Mouse (Mus musculus): ENCODE measurements at regions not wholly inside any gene's neighbourhood (a gene's known extent, or its start where the extent isn't known, plus 50 kb on each side); places are given as distances from the start of the nearest gene placed in this dataset.

GRCm38 (mm10) chr8:40186715-40187583 is 487.9 kb upstream of the Adam24 start:
- DNase-seq (ENCODE audit: low spot score): no peak

- no peak for DNase-seq (ENCODE audit: low spot score)
Observed at GRCm38 (mm10) chr8:40187584-40187934, 487.3 kb upstream of the Adam24 start.

GRCm38 (mm10) chr8:40192266-40192665 is 482.6 kb upstream of the Adam24 start:
- no peak for DNase-seq (ENCODE audit: low spot score)

DNA sequence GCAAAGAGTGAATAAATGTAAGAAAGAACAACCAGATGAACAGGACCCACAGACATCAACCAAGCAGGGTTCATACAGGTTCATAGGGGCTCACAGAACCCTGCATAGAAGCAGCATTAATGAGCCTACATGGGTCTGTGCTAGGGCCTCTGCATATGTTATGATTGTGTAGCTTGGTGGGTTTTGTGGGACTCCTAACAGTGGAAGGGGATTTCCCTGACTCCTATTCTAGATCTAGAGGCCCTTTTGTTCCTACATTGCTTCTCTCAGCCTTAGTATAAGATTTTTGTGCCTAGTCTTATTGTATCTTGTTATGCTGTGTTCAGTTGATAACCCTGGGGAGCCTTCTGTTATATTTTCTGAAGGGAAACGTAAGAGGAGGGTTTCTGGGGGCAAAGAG is 481.7 kb upstream of the Adam24 start:
- DNase-seq (ENCODE audit: low spot score): no peak

DNA sequence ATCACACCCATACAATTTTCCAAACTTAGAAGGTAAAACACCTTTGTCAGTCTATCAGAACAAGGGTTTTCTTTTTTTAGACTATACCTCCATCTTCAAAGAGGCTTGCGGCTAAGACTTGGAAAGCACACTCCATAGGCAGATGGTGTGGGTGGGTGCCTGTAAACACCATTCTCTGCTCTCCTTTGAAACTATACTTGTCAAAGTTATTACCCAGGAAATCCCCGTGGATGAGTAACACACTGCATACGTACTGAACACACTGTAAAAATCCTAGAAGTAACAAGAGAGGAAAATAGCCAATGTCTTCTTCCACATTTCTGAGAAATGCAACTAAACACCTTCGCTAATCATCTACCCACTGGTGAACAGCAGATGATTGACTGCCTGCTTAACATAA is 464.0 kb upstream of the Adam24 start:
- DNase-seq (ENCODE audit: low spot score): no peak

GRCm38 (mm10) chr8:40223521-40223920 is 451.4 kb upstream of the Adam24 start:
- no peak for DNase-seq (ENCODE audit: low spot score)

- no peak for DNase-seq (ENCODE audit: low spot score)
Observed at GRCm38 (mm10) chr8:40227262-40227661, 447.6 kb upstream of the Adam24 start.
